Mouse (Mus musculus): ENCODE measurements around the gene Cd3g. TPM values are rescaled to one million over a fixed set of nuclear protein-coding genes. Genes with fewer than 3 reads are reported as not detected.
A peak's percentile ranks its signal among the peaks of the same experiment; 100 is the strongest.

The Cd3g gene
- polyA plus RNA-seq, 1 experiment = not detected

- H3K4me3 ChIP-seq (ENCODE audit: insufficient read depth, low read depth, low read length) = no peak overlapping the region
- H3K27ac ChIP-seq (replicated peaks; ENCODE audit: low read depth, low read length) = no peak overlapping the region
- no peaks in the 10 kb centered on the region for H3K4me1 ChIP-seq (ENCODE audit: control insufficient read depth, insufficient read depth, insufficient read length, low read length)
Measured at GRCm38 (mm10) chr9:44998138-44998537, 17.9 kb upstream of the Cd3g start.

- Histone ChIP-seq H3K4me1 (ENCODE audit: control insufficient read depth, insufficient read depth, insufficient read length, low read length) (no peaks in the 10 kb centered on the region), H3K4me3 (ENCODE audit: insufficient read depth, low read depth, low read length) (no peak overlapping the region), H3K27ac (replicated peaks; ENCODE audit: low read depth, low read length) (no peak overlapping the region)
Measured at GRCm38 (mm10) chr9:44996590-44996989, 16.4 kb upstream of the Cd3g start.

GRCm38 (mm10) chr9:44994962-44995361, 14.7 kb upstream of the Cd3g start:
- H3K4me3 ChIP-seq (ENCODE audit: insufficient read depth, low read depth, low read length) = no peak overlapping the region
- no peak overlapping the region for H3K27ac ChIP-seq (replicated peaks; ENCODE audit: low read depth, low read length)
- H3K4me1 ChIP-seq (ENCODE audit: control insufficient read depth, insufficient read depth, insufficient read length, low read length) = no peaks in the 10 kb centered on the region

- no peak overlapping the region for H3K27ac ChIP-seq (replicated peaks; ENCODE audit: low read depth, low read length)
- H3K4me1 ChIP-seq (ENCODE audit: control insufficient read depth, insufficient read depth, insufficient read length, low read length) = no peaks in the 10 kb centered on the region
- no peak overlapping the region for H3K4me3 ChIP-seq (ENCODE audit: insufficient read depth, low read depth, low read length)
Measured at GRCm38 (mm10) chr9:44993268-44993667, 13.0 kb upstream of the Cd3g start.

- H3K27ac ChIP-seq (replicated peaks; ENCODE audit: low read depth, low read length) = no peak overlapping the region
- H3K4me3 ChIP-seq (ENCODE audit: insufficient read depth, low read depth, low read length) = no peak overlapping the region
- no peaks in the 10 kb centered on the region for H3K4me1 ChIP-seq (ENCODE audit: control insufficient read depth, insufficient read depth, insufficient read length, low read length)
Measured at GRCm38 (mm10) chr9:44992271-44992670, 12.0 kb upstream of the Cd3g start.

GRCm38 (mm10) chr9:44991821-44992220, 11.6 kb upstream of the Cd3g start:
- Histone ChIP-seq H3K27ac (replicated peaks; ENCODE audit: low read depth, low read length) (no peak overlapping the region), H3K4me3 (ENCODE audit: insufficient read depth, low read depth, low read length) (no peak overlapping the region), H3K4me1 (ENCODE audit: control insufficient read depth, insufficient read depth, insufficient read length, low read length) (no peaks in the 10 kb centered on the region)

- Histone ChIP-seq H3K4me3 (ENCODE audit: insufficient read depth, low read depth, low read length) (no peak overlapping the region), H3K27ac (replicated peaks; ENCODE audit: low read depth, low read length) (no peak overlapping the region), H3K4me1 (ENCODE audit: control insufficient read depth, insufficient read depth, insufficient read length, low read length) (no peaks in the 10 kb centered on the region)
Measured at GRCm38 (mm10) chr9:44986976-44987375, 6.7 kb upstream of the Cd3g start.

GRCm38 (mm10) chr9:44986242-44986781, 6.1 kb upstream of the Cd3g start:
- H3K4me3 ChIP-seq (ENCODE audit: insufficient read depth, low read depth, low read length) = peak overlapping the region; percentile 38
- H3K27ac ChIP-seq (replicated peaks; ENCODE audit: low read depth, low read length) = peak overlapping the region; percentile 63
- no peaks in the 10 kb centered on the region for H3K4me1 ChIP-seq (ENCODE audit: control insufficient read depth, insufficient read depth, insufficient read length, low read length)

- Histone ChIP-seq H3K4me3 (ENCODE audit: insufficient read depth, low read depth, low read length) (no peak overlapping the region), H3K4me1 (ENCODE audit: control insufficient read depth, insufficient read depth, insufficient read length, low read length) (no peaks in the 10 kb centered on the region), H3K27ac (replicated peaks; ENCODE audit: low read depth, low read length) (no peak overlapping the region; the same call in 1 of the 2 replicates)
Measured at GRCm38 (mm10) chr9:44985721-44986161, 5.5 kb upstream of the Cd3g start.

- Histone ChIP-seq H3K27ac (replicated peaks; ENCODE audit: low read depth, low read length) (no peak overlapping the region), H3K4me1 (ENCODE audit: control insufficient read depth, insufficient read depth, insufficient read length, low read length) (no peaks in the 10 kb centered on the region), H3K4me3 (ENCODE audit: insufficient read depth, low read depth, low read length) (no peak overlapping the region)
Measured at GRCm38 (mm10) chr9:44983001-44983400, 2.8 kb upstream of the Cd3g start.

GRCm38 (mm10) chr9:44982531-44982930, 2.3 kb upstream of the Cd3g start:
- Histone ChIP-seq H3K4me1 (ENCODE audit: control insufficient read depth, insufficient read depth, insufficient read length, low read length) (no peaks in the 10 kb centered on the region), H3K27ac (replicated peaks; ENCODE audit: low read depth, low read length) (no peak overlapping the region), H3K4me3 (ENCODE audit: insufficient read depth, low read depth, low read length) (no peak overlapping the region)

- Histone ChIP-seq H3K4me1 (ENCODE audit: control insufficient read depth, insufficient read depth, insufficient read length, low read length) (no peaks in the 10 kb centered on the region), H3K27ac (replicated peaks; ENCODE audit: low read depth, low read length) (no peak overlapping the region), H3K4me3 (ENCODE audit: insufficient read depth, low read depth, low read length) (no peak overlapping the region)
Measured at GRCm38 (mm10) chr9:44982081-44982480, 1.9 kb upstream of the Cd3g start.

GRCm38 (mm10) chr9:44981676-44982075, 1.4 kb upstream of the Cd3g start, which contains the start of gene Cd3d:
TSS of gene Cd3d (plus strand) at chr9:44981786.
- H3K27ac ChIP-seq (replicated peaks; ENCODE audit: low read depth, low read length) = no peak within 1 kb of the TSS
- H3K4me1 ChIP-seq (ENCODE audit: control insufficient read depth, insufficient read depth, insufficient read length, low read length) = no peaks in the 10 kb centered on the region
- no peak within 1 kb of the TSS for H3K4me3 ChIP-seq (ENCODE audit: insufficient read depth, low read depth, low read length)

- Histone ChIP-seq H3K4me3 (ENCODE audit: insufficient read depth, low read depth, low read length) (no peak overlapping the region), H3K27ac (replicated peaks; ENCODE audit: low read depth, low read length) (no peak overlapping the region), H3K4me1 (ENCODE audit: control insufficient read depth, insufficient read depth, insufficient read length, low read length) (no peaks in the 10 kb centered on the region)
Measured at GRCm38 (mm10) chr9:44981104-44981503, 873 bp upstream of the Cd3g start.

- Histone ChIP-seq H3K27ac (replicated peaks; ENCODE audit: low read depth, low read length) (no peak overlapping the region), H3K4me1 (ENCODE audit: control insufficient read depth, insufficient read depth, insufficient read length, low read length) (no peaks in the 10 kb centered on the region), H3K4me3 (ENCODE audit: insufficient read depth, low read depth, low read length) (no peak overlapping the region)
Measured at GRCm38 (mm10) chr9:44979806-44980205, 425 bp downstream of the Cd3g start.

- no peak overlapping the region for H3K4me3 ChIP-seq (ENCODE audit: insufficient read depth, low read depth, low read length)
- H3K27ac ChIP-seq (replicated peaks; ENCODE audit: low read depth, low read length) = no peak overlapping the region
Measured at GRCm38 (mm10) chr9:44977813-44978212, 2.4 kb downstream of the Cd3g start.

More at GRCm38 (mm10) chr9:44977813-44978212, 2.4 kb downstream of the Cd3g start:
- H3K4me1 ChIP-seq (ENCODE audit: control insufficient read depth, insufficient read depth, insufficient read length, low read length) = no peaks in the 10 kb centered on the region
